Mouse (Mus musculus): ENCODE measurements at regions not wholly inside any gene's neighbourhood (a gene's known extent, or its start where the extent isn't known, plus 50 kb on each side); places are given as distances from the start of the nearest gene placed in this dataset.

GRCm38 (mm10) chr6:41121641-41122040 lies 86.3 kb upstream of the 2210010C04Rik start:
- DNase-seq (ENCODE audit: low spot score) = no peak

GRCm38 (mm10) chr6:41119176-41119575 lies 83.9 kb upstream of the 2210010C04Rik start:
- no peak for DNase-seq (ENCODE audit: low spot score)

GRCm38 (mm10) chr6:41118201-41118976 lies 83.1 kb upstream of the 2210010C04Rik start:
- peak; percentile 18 for DNase-seq (ENCODE audit: low spot score)

DNA sequence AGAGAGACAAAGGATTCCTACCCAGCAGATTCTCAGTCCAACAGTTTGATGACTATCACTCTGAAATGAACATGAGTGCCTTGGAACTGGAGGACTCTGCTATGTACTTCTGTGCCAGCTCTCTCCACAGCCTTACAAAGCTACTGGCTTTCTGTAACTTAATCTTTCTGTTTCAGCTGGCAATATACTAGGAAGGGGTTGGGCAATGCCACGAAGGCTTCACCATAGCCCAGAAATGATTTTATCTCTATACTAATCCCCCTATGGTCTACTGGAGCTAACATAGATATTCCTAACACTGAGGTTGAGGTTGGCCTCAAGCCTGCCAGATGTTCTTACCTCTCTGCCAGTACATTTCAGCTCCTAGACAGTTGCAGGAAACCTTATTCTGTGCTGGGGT lies 78.6 kb upstream of the 2210010C04Rik start:
- no peak for DNase-seq (ENCODE audit: low spot score)

- peak; percentile 21 for DNase-seq (ENCODE audit: low spot score)
Observed at GRCm38 (mm10) chr6:41112861-41113610, 77.7 kb upstream of the 2210010C04Rik start.

DNA sequence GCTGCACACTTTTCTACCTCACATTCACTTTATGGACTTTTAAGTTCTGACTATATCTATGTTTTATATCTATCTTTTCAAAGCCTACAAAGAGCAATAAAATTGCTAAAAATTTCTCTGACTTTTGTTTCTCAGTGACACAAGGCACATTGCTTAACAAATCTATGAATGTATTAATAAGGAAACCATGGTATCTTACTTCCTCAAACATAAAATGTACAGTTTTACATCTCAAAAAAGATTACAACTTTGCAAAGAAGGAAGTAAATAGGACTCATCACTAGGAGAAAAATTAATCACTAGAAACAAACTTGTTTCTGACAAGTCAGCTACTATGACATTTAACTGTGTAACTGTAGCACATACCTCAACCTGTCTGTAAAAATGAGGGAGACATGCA lies 76.5 kb upstream of the 2210010C04Rik start:
- DNase-seq (ENCODE audit: low spot score) = no peak

DNA sequence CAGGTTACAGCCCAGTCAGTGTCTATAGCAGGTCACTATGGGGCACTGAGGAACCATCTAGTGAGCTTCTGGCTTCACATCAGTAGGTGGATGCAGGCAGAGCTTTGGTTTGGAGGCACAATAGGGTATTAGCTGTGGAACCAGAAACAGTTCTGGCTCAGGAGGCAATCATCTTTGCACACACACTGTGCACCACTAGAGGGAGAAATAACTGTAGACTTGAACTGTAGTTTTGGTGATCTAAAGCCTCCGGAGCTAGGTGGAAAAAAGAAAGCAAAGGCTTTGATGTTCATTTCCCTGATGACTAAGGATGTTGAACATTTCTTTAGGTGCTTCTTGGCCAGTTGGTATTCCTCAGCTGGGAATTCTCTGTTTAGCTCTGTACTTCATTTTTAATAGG lies 73.6 kb upstream of the 2210010C04Rik start:
- DNase-seq (ENCODE audit: low spot score) = no peak

DNA sequence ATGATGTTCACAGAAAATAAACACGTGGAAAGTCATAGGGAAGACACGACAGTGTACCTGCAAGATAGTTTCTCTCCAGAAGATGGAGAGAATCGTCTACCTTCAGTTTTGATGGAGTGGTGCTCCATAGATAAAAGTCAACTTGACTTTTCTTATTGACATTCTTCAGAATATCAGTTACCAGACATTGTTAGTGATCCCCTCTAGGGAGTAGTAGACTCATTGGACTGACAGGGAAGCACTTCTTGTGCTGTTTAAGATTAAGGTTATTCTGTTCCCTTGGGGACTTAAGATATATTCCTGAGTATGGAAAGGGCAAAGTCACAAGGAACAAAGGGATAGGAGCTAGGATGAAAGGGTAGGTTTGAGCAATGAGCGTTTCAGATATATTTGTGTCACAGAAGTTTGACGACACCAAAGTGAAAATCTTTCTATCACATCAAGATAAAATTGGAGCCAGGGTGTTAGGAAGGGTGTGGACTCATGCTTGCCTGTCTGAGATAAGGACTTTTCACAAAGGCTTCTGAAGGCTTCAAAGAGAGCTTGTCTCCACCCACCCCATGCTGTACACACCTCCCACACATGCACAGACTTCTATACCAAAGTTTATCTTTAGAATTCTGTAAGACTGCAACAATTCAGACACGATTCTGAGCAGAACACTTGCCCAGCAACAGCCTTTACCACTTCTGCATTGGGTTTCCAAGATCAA lies 68.5 kb upstream of the 2210010C04Rik start:
- DNase-seq (ENCODE audit: low spot score) = no peak

GRCm38 (mm10) chr6:41101997-41102396 lies 66.7 kb upstream of the 2210010C04Rik start:
- no peak for DNase-seq (ENCODE audit: low spot score)

DNA sequence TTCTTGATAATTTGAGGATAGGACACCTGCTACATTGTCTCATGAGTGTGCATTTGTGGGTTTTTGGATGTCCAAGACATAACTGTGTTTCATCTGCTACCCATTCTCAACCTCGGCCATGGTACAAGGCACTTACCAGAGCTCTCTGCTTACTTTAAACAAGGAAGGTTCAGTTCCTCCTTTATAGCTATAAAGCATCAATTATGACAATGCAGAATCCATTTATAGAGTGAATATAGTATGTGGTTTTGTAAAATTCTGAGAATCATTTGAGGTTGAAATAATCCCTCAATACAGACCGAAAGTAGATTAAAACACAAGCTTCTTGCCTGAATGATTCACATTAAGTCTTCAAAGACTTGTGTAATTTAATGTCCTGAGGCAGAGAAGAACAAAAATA lies 64.9 kb upstream of the 2210010C04Rik start:
- DNase-seq (ENCODE audit: low spot score) = no peak

- no peak for DNase-seq (ENCODE audit: low spot score)
Observed at GRCm38 (mm10) chr6:41091177-41091829, 56.0 kb upstream of the 2210010C04Rik start.
